Mouse (Mus musculus): ENCODE measurements around the gene Pprc1.

DNA sequence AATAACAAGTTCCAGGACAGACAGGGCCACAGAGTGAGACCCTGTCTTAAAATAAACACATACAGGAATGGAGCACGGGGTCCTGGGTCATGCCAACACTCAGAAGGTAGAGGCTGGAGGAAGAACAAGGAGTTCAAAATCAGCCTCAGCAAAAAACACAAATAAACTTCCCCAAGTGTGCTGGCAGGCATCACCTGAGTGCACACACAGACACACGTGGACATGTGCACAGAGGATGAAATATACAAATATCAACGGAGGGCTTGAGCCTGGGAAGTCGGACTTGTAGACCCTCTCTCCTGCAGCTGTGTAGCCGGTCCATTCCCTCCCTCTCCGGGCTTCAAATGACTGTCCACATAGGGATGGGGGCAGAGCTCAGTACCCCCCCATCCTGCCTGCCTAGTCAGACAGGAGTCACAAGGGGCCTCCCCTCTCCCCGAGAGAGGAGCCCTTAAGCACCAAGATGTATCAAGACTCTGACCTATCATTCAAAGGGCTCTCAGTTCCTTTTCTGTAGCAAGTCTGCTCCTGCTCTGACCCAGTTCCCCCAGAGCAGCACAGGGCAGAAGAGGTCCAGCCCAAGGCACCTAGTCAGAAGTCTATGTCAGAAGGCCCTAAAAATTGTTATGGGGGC, 3.3 kb upstream of the Pprc1 start:
- TF ChIP-seq POLR2A (IDR thresholded peaks at IDR 0.05; ENCODE audit: control insufficient read depth, extremely low read depth, insufficient read depth, low read length, poor library complexity) = no peak
- TF ChIP-seq CTCF (IDR thresholded peaks at IDR 0.05; ENCODE audit: borderline replicate concordance, control insufficient read depth, extremely low read depth, insufficient read depth, low read length, poor library complexity) = no peak
